In genomic region chr7:80993834-80994662, GRCm38 (mm10) we compare ENCODE assay signal across 8 mouse cellular contexts. TPM values are rescaled to one million over a fixed set of nuclear protein-coding genes. Genes with fewer than 3 reads are reported as not detected.
DNase-seq lines count a peak whose midpoint lies in the region; ATAC-seq and TF ChIP-seq lines count a peak whose summit lies in the region.

No protein-coding gene starts in this region.

- no peak for TF ChIP-seq CTCF in heart, postnatal 0 days (IDR thresholded peaks at IDR 0.05; ENCODE audit: low read depth)

- DNase-seq in layer of hippocampus, adult 8-10 months (ENCODE audit: low spot score in 2 of 2): peak; percentile 8 to 17
- DNase-seq in layer of hippocampus, adult 11-12 months (ENCODE audit: low spot score): no peak
- peak; percentile 50 for DNase-seq in R1 (ENCODE audit: low read depth, low spot score)
- DNase-seq in embryonic facial prominence, embryonic 11.5 days (ENCODE audit: low spot score): peak; percentile 80
- DNase-seq in heart, postnatal 0 days (ENCODE audit: low spot score): peak; percentile 54
- no peak for DNase-seq in liver, embryonic 13.5 days
- no peak for DNase-seq in urinary bladder, adult 2 months (ENCODE audit: low spot score)

- no peaks in the 10 kb centered on the region for H3K9me3 ChIP-seq in embryonic facial prominence, embryonic 11.5 days (replicated peaks; ENCODE audit: control insufficient read depth, low read length)
- H3K9me3 ChIP-seq in heart, postnatal 0 days (replicated peaks; ENCODE audit: control insufficient read depth, low read length): no peaks in the 10 kb centered on the region
- no peaks in the 10 kb centered on the region for H3K9me3 ChIP-seq in liver, embryonic 13.5 days (replicated peaks)
- H3K9me3 ChIP-seq in neural tube, embryonic 13.5 days: no peaks in the 10 kb centered on the region

- H3K4me1 ChIP-seq in embryonic facial prominence, embryonic 11.5 days (ENCODE audit: control insufficient read depth, insufficient read depth, low read length): no peaks in the 10 kb centered on the region
- peaks cover 24% of the 10 kb centered on the region for H3K4me1 ChIP-seq in heart, postnatal 0 days (ENCODE audit: control insufficient read depth, insufficient read depth)
- peaks cover 80% of the 10 kb centered on the region for H3K4me1 ChIP-seq in liver, embryonic 13.5 days (replicated peaks)
- peaks cover 38% of the 10 kb centered on the region for H3K4me1 ChIP-seq in neural tube, embryonic 13.5 days (replicated peaks)

- H3K36me3 ChIP-seq in embryonic facial prominence, embryonic 11.5 days (replicated peaks; ENCODE audit: control insufficient read depth, insufficient read depth, low read depth, low read length): no peaks in the 10 kb centered on the region
- no peaks in the 10 kb centered on the region for H3K36me3 ChIP-seq in heart, postnatal 0 days (replicated peaks; ENCODE audit: control insufficient read depth, insufficient read depth, low read length)
- H3K36me3 ChIP-seq in liver, embryonic 13.5 days: 0 out of 2 replicates have a peak, but pooled peaks cover 3% of the 10 kb centered on the region
- 0 out of 2 replicates have a peak, but pooled peaks cover 3% of the 10 kb centered on the region for H3K36me3 ChIP-seq in neural tube, embryonic 13.5 days

- under 1% methylated on average over 45 of the region's 58 CpGs for WGBS in embryonic facial prominence, embryonic 11.5 days
- WGBS in heart, postnatal 0 days: under 1% methylated on average over 36 of the region's 58 CpGs
- under 1% methylated on average over 57 of the region's 58 CpGs for WGBS in liver, embryonic 13.5 days (ENCODE audit: insufficient replicate concordance)
- under 1% methylated on average over 57 of the region's 58 CpGs for WGBS in neural tube, embryonic 13.5 days

- no peak for TF ChIP-seq EP300 in heart, postnatal 0 days (IDR thresholded peaks at IDR 0.05; ENCODE audit: low read depth)

- H3K27me3 ChIP-seq in embryonic facial prominence, embryonic 11.5 days (ENCODE audit: control insufficient read depth, insufficient read depth, low read length): no peaks in the 10 kb centered on the region
- no peaks in the 10 kb centered on the region for H3K27me3 ChIP-seq in heart, postnatal 0 days (ENCODE audit: control insufficient read depth, insufficient read depth, low read length)
- no peaks in the 10 kb centered on the region for H3K27me3 ChIP-seq in liver, embryonic 13.5 days
- no peaks in the 10 kb centered on the region for H3K27me3 ChIP-seq in neural tube, embryonic 13.5 days

- peak overlapping the region; percentile 93 for H3K27ac ChIP-seq in embryonic facial prominence, embryonic 11.5 days (replicated peaks; ENCODE audit: low read depth, low read length)
- peak overlapping the region; percentile 98 for H3K27ac ChIP-seq in heart, postnatal 0 days (ENCODE audit: low read depth)
- H3K27ac ChIP-seq in liver, embryonic 13.5 days: peak overlapping the region; percentile 91
- peak overlapping the region; percentile 97 for H3K27ac ChIP-seq in neural tube, embryonic 13.5 days (replicated peaks)

- H3K9ac ChIP-seq in embryonic facial prominence, embryonic 11.5 days (replicated peaks; ENCODE audit: low read length): peak overlapping the region; percentile 95
- H3K9ac ChIP-seq in heart, postnatal 0 days (replicated peaks; ENCODE audit: low read depth, low read length): peak overlapping the region; percentile 98
- peak overlapping the region; percentile 94 for H3K9ac ChIP-seq in liver, embryonic 13.5 days
- H3K9ac ChIP-seq in neural tube, embryonic 13.5 days: peak overlapping the region; percentile 98

- H3K4me3 ChIP-seq in embryonic facial prominence, embryonic 11.5 days (ENCODE audit: low read depth, low read length): peak overlapping the region; percentile 87
- peak overlapping the region; percentile 91 for H3K4me3 ChIP-seq in heart, postnatal 0 days (ENCODE audit: low read depth, low read length)
- peak overlapping the region; percentile 99 for H3K4me3 ChIP-seq in liver, embryonic 13.5 days (replicated peaks)
- H3K4me3 ChIP-seq in neural tube, embryonic 13.5 days: peak overlapping the region; percentile 94

- H3K4me2 ChIP-seq in embryonic facial prominence, embryonic 11.5 days (ENCODE audit: low read depth, low read length): peak overlapping the region; percentile 80
- peak overlapping the region; percentile 93 for H3K4me2 ChIP-seq in heart, postnatal 0 days (ENCODE audit: low read depth, low read length)
- H3K4me2 ChIP-seq in liver, embryonic 13.5 days: peak overlapping the region; percentile 96
- peak overlapping the region; percentile 73 for H3K4me2 ChIP-seq in neural tube, embryonic 13.5 days

- ATAC-seq in embryonic facial prominence, embryonic 11.5 days (replicated peaks; ENCODE audit: insufficient number of reproducible peaks, low FRiP score, low TSS enrichment, low read depth): peak; percentile 95
- peak; percentile 84 for ATAC-seq in heart, postnatal 0 days (ENCODE audit: insufficient read depth, low read depth)
- ATAC-seq in liver, embryonic 13.5 days (ENCODE audit: low read depth): peak; percentile 66
- ATAC-seq in neural tube, embryonic 13.5 days (ENCODE audit: low read depth): peak; percentile 83

RNA-seq across cellular contexts. Expression of gene Zfp592, which starts 0.6 kb away (rescaled TPM):
- total RNA-seq in layer of hippocampus, adult 8-10 months (2022): 10 to 100 TPM; 21.5 to 30.6 (median 26.4) TPM
- 10.2 and 10.9 TPM in 2 replicates for polyA plus RNA-seq in embryonic facial prominence, embryonic 11.5 days (2014; fragmentation: Nextera tagmentation; extraction: Ambion mirVana)
- total RNA-seq in heart, postnatal 0 days (2014; rRNA removed; ENCODE audit: low replicate concordance): 23.7 and 37.0 TPM in 2 replicates
- 3.9 and 4.1 TPM in 2 replicates for polyA plus RNA-seq in heart, postnatal 0 days (2015; fragmentation: Nextera tagmentation; extraction: Ambion mirVana)
- 6.1 and 6.8 TPM in 2 replicates for polyA plus RNA-seq in liver, embryonic 13.5 days (2015; fragmentation: Nextera tagmentation; extraction: Ambion mirVana)
- polyA plus RNA-seq in neural tube, embryonic 13.5 days (2015; fragmentation: Nextera tagmentation; extraction: Ambion mirVana): 9.2 and 9.4 TPM in 2 replicates
- polyA plus RNA-seq in urinary bladder, adult 2 months (2012; rRNA removed): 15.1 and 16.7 TPM in 2 replicates

RNA-seq across cellular contexts. Expression of gene Sec11a, which starts 46.5 kb away (rescaled TPM):
- 10 to 100 TPM; 50.9 to 60.0 (median 55.3) TPM for total RNA-seq in layer of hippocampus, adult 8-10 months (2022)
- polyA plus RNA-seq in embryonic facial prominence, embryonic 11.5 days (2014; fragmentation: Nextera tagmentation; extraction: Ambion mirVana): 220 and 231 TPM in 2 replicates
- 79.2 and 118 TPM in 2 replicates for total RNA-seq in heart, postnatal 0 days (2014; rRNA removed; ENCODE audit: low replicate concordance)
- 104 and 110 TPM in 2 replicates for polyA plus RNA-seq in heart, postnatal 0 days (2015; fragmentation: Nextera tagmentation; extraction: Ambion mirVana)
- polyA plus RNA-seq in liver, embryonic 13.5 days (2015; fragmentation: Nextera tagmentation; extraction: Ambion mirVana): 120 and 121 TPM in 2 replicates
- 193 and 195 TPM in 2 replicates for polyA plus RNA-seq in neural tube, embryonic 13.5 days (2015; fragmentation: Nextera tagmentation; extraction: Ambion mirVana)
- 105 and 113 TPM in 2 replicates for polyA plus RNA-seq in urinary bladder, adult 2 months (2012; rRNA removed)

Comparison
In these comparisons a context has a peak if more than half of its experiments do, and no peak if none do; other contexts are left out.
1. DNase-seq: peak in layer of hippocampus, adult 8-10 months (2 of 2), R1 (single experiment), embryonic facial prominence, embryonic 11.5 days (single experiment) and heart, postnatal 0 days (single experiment); none in layer of hippocampus, adult 11-12 months (single experiment), liver, embryonic 13.5 days (single experiment) and urinary bladder, adult 2 months (single experiment).
2. Peak in every context shown above with its lines, with median percentiles within 50 percentile points of each other: ATAC-seq, H3K27ac ChIP-seq, H3K4me2 ChIP-seq, H3K4me3 ChIP-seq and H3K9ac ChIP-seq.